Mouse (Mus musculus): Measurements from ENCODE around the gene Tnfrsf14. TPM values are rescaled to one million over a fixed set of nuclear protein-coding genes. Genes with fewer than 3 reads are reported as not detected.

Gene Tnfrsf14
- polyA plus RNA-seq (2014; fragmentation: Nextera tagmentation; extraction: Ambion mirVana): 0.78 and 0.85 TPM in 2 replicates

DNA sequence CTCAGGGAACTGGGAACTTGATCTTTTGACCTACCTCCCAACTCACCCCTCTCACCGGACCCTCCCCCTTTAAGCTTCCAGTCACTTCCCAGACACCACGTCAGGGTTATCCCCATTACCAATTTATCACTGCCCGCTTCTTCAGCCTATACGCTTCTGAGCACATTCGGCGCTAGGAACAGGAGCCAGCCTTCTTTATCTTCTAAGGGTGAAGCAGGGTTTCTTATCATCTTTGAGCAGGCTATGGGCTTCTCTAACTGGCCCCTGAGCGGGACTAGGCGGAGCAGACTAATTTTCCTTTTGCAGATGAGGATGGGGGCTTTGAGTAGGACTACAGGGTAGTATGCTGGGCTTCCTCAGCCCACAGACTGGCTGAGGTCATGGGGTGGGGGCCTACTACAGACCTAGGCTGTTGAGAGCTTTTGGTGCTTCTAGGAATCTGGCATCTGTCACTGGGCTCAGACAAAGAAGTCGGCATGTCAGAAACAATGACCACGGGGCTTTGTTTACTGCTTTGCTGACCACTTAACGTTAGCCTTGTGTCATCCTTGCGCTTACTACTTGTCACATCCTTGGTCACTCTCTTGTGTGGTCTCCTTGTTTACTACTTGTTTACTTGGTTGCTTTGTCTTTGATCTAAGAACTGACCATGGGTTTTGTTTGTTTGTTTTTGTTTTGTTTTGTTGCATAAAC is at the start of gene Tnfrsf14:
Tnfrsf14 (minus strand) TSS at position 169 of the 693 bp plus-strand sequence.
- ATAC-seq (ENCODE audit: insufficient read depth) (peak; percentile 60; the same call in 1 of the 2 replicates), DNase-seq (no peak)
- Histone ChIP-seq H3K4me2 (peak within 1 kb of the TSS; percentile 50), H3K27me3 (ENCODE audit: insufficient read depth, low read length) (no peaks in the 10 kb centered on the region), H3K9ac (peak within 1 kb of the TSS; percentile 47), H3K4me1 (ENCODE audit: insufficient read depth) (peaks cover 5% of the 10 kb centered on the region), H3K9me3 (ENCODE audit: low read depth, low read length) (no peaks in the 10 kb centered on the region), H3K36me3 (ENCODE audit: insufficient read depth) (no peaks in the 10 kb centered on the region), H3K4me3 (ENCODE audit: low read depth, low read length) (peak within 1 kb of the TSS; percentile 27), H3K27ac (ENCODE audit: low read depth) (peak within 1 kb of the TSS; percentile 63)
- WGBS: 23% methylated on average over 12 of the region's 12 CpGs
- TF ChIP-seq CTCF (IDR thresholded peaks at IDR 0.05; ENCODE audit: low read depth): no peak

DNA sequence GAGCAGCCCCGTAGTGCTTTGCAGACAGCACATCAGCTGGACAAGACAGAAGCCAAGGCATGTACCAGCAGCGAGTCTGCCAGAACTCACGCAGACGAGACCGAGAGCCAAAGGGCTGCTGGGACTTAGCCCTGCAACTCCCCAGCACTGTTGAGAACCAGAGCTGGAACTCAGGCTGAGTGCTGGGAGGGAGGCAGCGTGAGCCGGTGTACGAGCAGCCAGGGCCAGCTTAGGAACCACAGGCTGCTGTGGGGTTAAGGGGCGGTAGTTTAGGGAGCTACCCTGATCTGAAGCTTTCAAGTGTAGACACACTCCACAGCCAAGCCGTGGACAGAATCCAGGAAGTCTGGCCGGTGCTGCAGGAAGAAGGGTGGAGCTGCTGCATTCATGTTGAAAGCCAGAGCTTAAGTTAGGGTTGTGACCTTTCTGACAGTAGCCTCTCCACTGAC is 45.8 kb upstream of the Tnfrsf14 start:
- H3K4me1 ChIP-seq (ENCODE audit: insufficient read depth): no peaks in the 10 kb centered on the region
- H3K36me3 ChIP-seq (ENCODE audit: insufficient read depth): peaks cover 100% of the 10 kb centered on the region
- no peak for TF ChIP-seq CTCF (IDR thresholded peaks at IDR 0.05; ENCODE audit: low read depth)
- no peak overlapping the region for H3K9ac ChIP-seq
- H3K9me3 ChIP-seq (ENCODE audit: low read depth, low read length): no peaks in the 10 kb centered on the region
- DNase-seq: no peak
- no peaks in the 10 kb centered on the region for H3K27me3 ChIP-seq (ENCODE audit: insufficient read depth, low read length)
- H3K4me3 ChIP-seq (ENCODE audit: low read depth, low read length): no peak overlapping the region
- no peak for ATAC-seq (ENCODE audit: insufficient read depth)
- H3K4me2 ChIP-seq: no peak overlapping the region
- 90% methylated on average over 11 of the region's 11 CpGs for WGBS
- H3K27ac ChIP-seq (ENCODE audit: low read depth): no peak overlapping the region

DNA sequence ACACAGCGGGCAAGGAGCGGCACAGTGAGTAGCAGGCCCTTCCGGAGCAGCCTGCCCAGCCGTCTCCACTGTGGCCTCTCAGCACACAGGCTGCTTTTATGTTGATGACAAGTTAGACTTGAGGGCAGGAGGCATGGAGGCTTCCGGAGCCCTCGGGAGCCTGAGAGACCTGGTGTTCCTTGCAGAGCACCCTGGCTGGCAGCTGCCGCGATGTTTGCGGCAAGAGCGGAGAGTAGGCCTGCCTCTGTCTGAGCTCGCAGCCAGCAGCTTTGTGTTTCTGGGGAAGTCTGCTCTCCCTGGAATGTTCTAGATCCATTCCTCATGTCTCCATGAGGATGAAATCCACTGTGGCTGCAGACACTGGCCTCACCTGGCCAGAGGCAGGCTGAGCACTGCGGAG is 44.2 kb upstream of the Tnfrsf14 start:
- Histone ChIP-seq H3K27ac (ENCODE audit: low read depth) (no peak overlapping the region), H3K9me3 (ENCODE audit: low read depth, low read length) (no peaks in the 10 kb centered on the region), H3K4me3 (ENCODE audit: low read depth, low read length) (no peak overlapping the region), H3K9ac (no peak overlapping the region), H3K27me3 (ENCODE audit: insufficient read depth, low read length) (no peaks in the 10 kb centered on the region), H3K4me2 (no peak overlapping the region), H3K36me3 (ENCODE audit: insufficient read depth) (peaks cover 95% of the 10 kb centered on the region), H3K4me1 (ENCODE audit: insufficient read depth) (no peaks in the 10 kb centered on the region)
- 94% methylated on average over 12 of the region's 12 CpGs for WGBS
- no peak for ATAC-seq (ENCODE audit: insufficient read depth)
- no peak for DNase-seq
- TF ChIP-seq CTCF (IDR thresholded peaks at IDR 0.05; ENCODE audit: low read depth): no peak

DNA sequence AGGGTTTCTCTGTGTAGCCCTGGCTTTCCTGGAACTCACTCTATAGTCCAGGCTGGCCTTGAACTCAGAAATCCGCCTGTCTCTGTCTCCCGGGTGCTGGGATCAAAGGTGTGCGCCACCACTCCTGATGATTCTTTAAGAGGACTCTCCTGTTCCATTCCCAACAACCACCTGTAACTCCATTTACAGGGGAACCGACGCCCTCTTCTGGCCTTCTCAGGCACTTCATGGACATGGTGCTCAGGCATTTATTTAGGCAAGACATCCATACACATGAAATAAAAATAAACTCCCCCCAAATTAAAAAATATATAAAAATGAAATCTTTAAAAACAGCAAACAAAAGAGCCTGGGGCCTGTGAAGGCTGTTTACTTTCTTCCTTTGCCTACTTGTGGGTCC is 38.8 kb upstream of the Tnfrsf14 start:
- Histone ChIP-seq H3K9me3 (ENCODE audit: low read depth, low read length) (no peaks in the 10 kb centered on the region), H3K9ac (no peak overlapping the region), H3K36me3 (ENCODE audit: insufficient read depth) (peaks cover 54% of the 10 kb centered on the region), H3K27me3 (ENCODE audit: insufficient read depth, low read length) (peaks cover 13% of the 10 kb centered on the region), H3K4me3 (ENCODE audit: low read depth, low read length) (no peak overlapping the region), H3K4me1 (ENCODE audit: insufficient read depth) (peaks cover 6% of the 10 kb centered on the region), H3K4me2 (no peak overlapping the region), H3K27ac (ENCODE audit: low read depth) (no peak overlapping the region)
- peak; percentile 48 for TF ChIP-seq CTCF (IDR thresholded peaks at IDR 0.05; ENCODE audit: low read depth)
- ATAC-seq (ENCODE audit: insufficient read depth) (no peak), DNase-seq (peak; percentile 58)
- WGBS: 66% methylated on average over 5 of the region's 5 CpGs

DNA sequence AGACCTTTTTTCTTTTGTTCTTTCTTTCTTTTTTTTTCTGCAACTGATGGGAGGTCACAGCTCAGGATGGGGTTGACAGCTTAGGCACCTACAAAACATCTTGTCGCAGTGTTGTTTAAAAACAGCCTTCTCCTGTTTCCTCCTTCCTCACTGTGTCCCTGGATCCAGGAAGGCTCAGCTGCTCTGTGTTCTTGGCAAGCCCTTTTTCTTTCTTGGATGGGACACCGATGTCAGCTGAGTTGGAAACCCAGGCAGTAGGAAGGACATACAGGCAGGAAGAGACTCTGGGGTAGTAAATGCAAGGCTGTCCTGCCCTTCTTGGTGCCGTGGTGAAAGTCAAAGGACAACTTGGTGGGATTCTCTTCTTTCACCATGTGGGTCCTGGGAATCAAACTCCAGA is 37.5 kb upstream of the Tnfrsf14 start:
- ATAC-seq (ENCODE audit: insufficient read depth): no peak
- Histone ChIP-seq H3K27me3 (ENCODE audit: insufficient read depth, low read length) (peaks cover 26% of the 10 kb centered on the region), H3K9me3 (ENCODE audit: low read depth, low read length) (no peaks in the 10 kb centered on the region), H3K27ac (ENCODE audit: low read depth) (0 out of 2 replicates have a peak overlapping the region, but pooled peaks have one; percentile 8), H3K36me3 (ENCODE audit: insufficient read depth) (peaks cover 41% of the 10 kb centered on the region), H3K4me1 (ENCODE audit: insufficient read depth) (peaks cover 6% of the 10 kb centered on the region), H3K9ac (peak overlapping the region; percentile 80), H3K4me2 (peak overlapping the region; percentile 83), H3K4me3 (ENCODE audit: low read depth, low read length) (0 out of 2 replicates have a peak overlapping the region, but pooled peaks have one; percentile 87)
- 67% methylated on average over 3 of the region's 3 CpGs for WGBS
- TF ChIP-seq CTCF (IDR thresholded peaks at IDR 0.05; ENCODE audit: low read depth): no peak
- no peak for DNase-seq

DNA sequence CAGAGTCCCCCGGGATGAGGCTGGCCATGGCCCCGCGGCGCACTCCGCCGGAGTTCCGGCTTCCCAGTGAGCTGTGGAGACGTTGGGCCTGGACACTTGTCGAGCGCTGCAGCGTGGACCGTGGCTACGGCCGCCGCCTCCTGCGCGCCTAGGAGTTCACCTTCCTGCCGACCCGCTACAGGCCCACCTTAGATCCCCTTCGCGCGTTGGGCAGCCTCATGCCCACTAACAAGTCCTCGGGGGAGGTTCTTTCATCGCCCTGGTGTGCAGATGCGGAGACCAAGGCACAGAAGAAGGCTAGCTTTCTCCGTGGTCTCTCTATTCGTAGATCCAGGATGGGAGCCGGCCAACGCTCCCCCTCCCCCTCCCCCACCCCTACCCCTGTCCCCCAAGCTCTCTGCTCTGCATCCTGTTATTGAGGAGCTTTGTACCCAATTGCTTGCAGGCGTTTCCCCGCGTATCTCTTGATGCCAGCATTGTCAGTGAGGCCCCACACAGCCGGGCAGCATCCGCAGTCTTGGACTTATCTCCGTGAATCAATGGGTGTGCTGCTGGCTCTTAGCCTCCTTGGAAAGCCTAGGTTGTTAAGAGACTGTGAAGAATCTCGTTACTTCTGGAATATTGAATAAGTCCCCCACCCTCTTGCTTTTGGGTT is 36.3 kb upstream of the Tnfrsf14 start:
- Histone ChIP-seq H3K9me3 (ENCODE audit: low read depth, low read length) (no peaks in the 10 kb centered on the region), H3K27ac (ENCODE audit: low read depth) (peak overlapping the region; percentile 89), H3K4me1 (ENCODE audit: insufficient read depth) (peaks cover 6% of the 10 kb centered on the region), H3K9ac (peak overlapping the region; percentile 80), H3K4me2 (peak overlapping the region; percentile 83), H3K27me3 (ENCODE audit: insufficient read depth, low read length) (peaks cover 38% of the 10 kb centered on the region), H3K4me3 (ENCODE audit: low read depth, low read length) (peak overlapping the region; percentile 87), H3K36me3 (ENCODE audit: insufficient read depth) (peaks cover 30% of the 10 kb centered on the region)
- WGBS: 2% methylated on average over 36 of the region's 36 CpGs
- no peak for TF ChIP-seq CTCF (IDR thresholded peaks at IDR 0.05; ENCODE audit: low read depth)
- ATAC-seq (ENCODE audit: insufficient read depth) (no peak), DNase-seq (no peak)

DNA sequence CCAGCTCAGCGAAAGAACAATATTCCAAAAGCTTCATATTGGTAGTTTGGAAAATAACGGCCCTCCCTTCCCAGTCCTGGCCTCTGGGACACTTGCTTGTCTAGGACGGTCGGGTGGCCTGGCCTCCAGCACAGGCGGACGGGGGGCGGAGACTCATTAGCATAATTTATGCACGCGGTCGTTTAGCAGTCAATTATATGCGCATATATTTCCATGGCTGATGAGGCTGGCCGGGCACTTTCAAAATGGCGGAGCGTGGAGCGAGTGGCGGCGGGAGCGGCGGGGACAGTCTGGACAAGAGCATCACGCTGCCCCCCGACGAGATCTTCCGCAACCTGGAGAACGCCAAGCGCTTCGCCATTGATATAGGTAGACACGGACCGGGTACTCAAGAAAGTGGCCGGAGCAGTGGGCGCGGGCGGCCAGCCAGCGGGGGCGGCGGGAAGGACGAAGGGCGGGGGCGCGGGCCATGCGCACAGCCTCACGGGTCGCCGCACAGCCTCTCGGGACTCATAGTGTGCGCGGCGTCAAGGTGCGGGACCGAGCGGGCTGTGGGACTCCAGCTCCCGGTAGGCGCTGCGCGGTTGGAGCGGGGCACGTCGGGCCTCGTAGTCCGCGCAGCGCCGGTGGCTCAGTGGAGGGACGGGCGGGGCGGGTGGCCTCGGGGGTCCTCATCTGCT is 35.7 kb upstream of the Tnfrsf14 start, which contains the start of gene Pank4:
Pank4 (plus strand) TSS at position 223 of the 680 bp plus-strand sequence.
- WGBS: 1% methylated on average over 66 of the region's 66 CpGs
- Histone ChIP-seq H3K27me3 (ENCODE audit: insufficient read depth, low read length) (peaks cover 45% of the 10 kb centered on the region), H3K36me3 (ENCODE audit: insufficient read depth) (peaks cover 23% of the 10 kb centered on the region), H3K9me3 (ENCODE audit: low read depth, low read length) (no peaks in the 10 kb centered on the region), H3K27ac (ENCODE audit: low read depth) (peak within 1 kb of the TSS; percentile 89), H3K9ac (peak within 1 kb of the TSS; percentile 80), H3K4me2 (peak within 1 kb of the TSS; percentile 83), H3K4me1 (ENCODE audit: insufficient read depth) (peaks cover 6% of the 10 kb centered on the region), H3K4me3 (ENCODE audit: low read depth, low read length) (peak within 1 kb of the TSS; percentile 87)
- ATAC-seq (ENCODE audit: insufficient read depth) (peak; percentile 95), DNase-seq (peak; percentile 97)
- no peak for TF ChIP-seq CTCF (IDR thresholded peaks at IDR 0.05; ENCODE audit: low read depth)
